Mouse (Mus musculus): ENCODE results near the gene Memo1. TPM values are rescaled to one million over a fixed set of nuclear protein-coding genes. Genes with fewer than 3 reads are reported as not detected.

Memo1 gene
- total and polyA plus RNA-seq, 3 experiments, result 63.1 to 75.3 TPM; not detected in 1

GRCm38 (mm10) chr17:74305616-74306015, 10.3 kb upstream of the Memo1 start:
- no peak for TF ChIP-seq MAFK (IDR thresholded peaks at IDR 0.05; ENCODE audit: borderline replicate concordance, low read depth, low read length)
- no peak for TF ChIP-seq E2F4 (IDR thresholded peaks at IDR 0.05; ENCODE audit: borderline replicate concordance, low read depth, low read length)
- TF ChIP-seq NRF1 (IDR thresholded peaks at IDR 0.05; ENCODE audit: insufficient read depth, low read depth, low read length, poor library complexity, severe bottlenecking), result no peak
- no peak for TF ChIP-seq SMC3 (IDR thresholded peaks at IDR 0.05; ENCODE audit: low read depth, low read length)
- no peak for TF ChIP-seq GABPA (IDR thresholded peaks at IDR 0.05; ENCODE audit: low read depth, low read length)
- TF ChIP-seq MYB (IDR thresholded peaks at IDR 0.05; ENCODE audit: low read depth, low read length), result no peak
- no peak for TF ChIP-seq MXI1 (IDR thresholded peaks at IDR 0.05; ENCODE audit: low read depth, low read length)
- no peak for TF ChIP-seq ZC3H11A (IDR thresholded peaks at IDR 0.05; ENCODE audit: low read depth, low read length)
- no peak for TF ChIP-seq ELF1 (IDR thresholded peaks at IDR 0.05; ENCODE audit: low read depth, low read length)
- TF ChIP-seq RAD21 (IDR thresholded peaks at IDR 0.05; ENCODE audit: low read depth, low read length), result no peak
- no peak for TF ChIP-seq POLR2AphosphoS5 (IDR thresholded peaks at IDR 0.05; ENCODE audit: borderline replicate concordance, low read depth, low read length)
- H3K27ac ChIP-seq (ENCODE audit: control insufficient read depth, low read depth, low read length), result no peak overlapping the region
- no peaks in the 10 kb centered on the region for H3K9me3 ChIP-seq (replicated peaks; ENCODE audit: insufficient read depth, low read length)
- no peaks in the 10 kb centered on the region for H3K27me3 ChIP-seq (ENCODE audit: control insufficient read depth in 1 of 2, insufficient read depth in 2 of 2, low read length in 2 of 2)
- no peaks in the 10 kb centered on the region for H3K4me1 ChIP-seq (ENCODE audit: control insufficient read depth in 1 of 2, insufficient read depth in 2 of 2, low read length in 2 of 2)
- peaks cover 0 to 28% of the 10 kb centered on the region in 2 experiments; a peak in 2 of 4 replicates for H3K36me3 ChIP-seq (ENCODE audit: control insufficient read depth in 1 of 2, insufficient read depth in 2 of 2, low read length in 2 of 2)
- H3K4me3 ChIP-seq (ENCODE audit: control insufficient read depth in 1 of 2, insufficient read depth in 1 of 2, low read depth in 2 of 2, low read length in 2 of 2), result no peak overlapping the region
- H3K79me2 ChIP-seq (ENCODE audit: control insufficient read depth, insufficient read depth, low read length, poor library complexity), result peaks cover 2% of the 10 kb centered on the region; the same call in 1 of the 2 replicates
- no peak overlapping the region for H3K9ac ChIP-seq (ENCODE audit: control insufficient read depth, low read depth, low read length, poor library complexity, severe bottlenecking)
- DNase-seq (ENCODE audit: low read depth, low spot score), result no peak

DNA sequence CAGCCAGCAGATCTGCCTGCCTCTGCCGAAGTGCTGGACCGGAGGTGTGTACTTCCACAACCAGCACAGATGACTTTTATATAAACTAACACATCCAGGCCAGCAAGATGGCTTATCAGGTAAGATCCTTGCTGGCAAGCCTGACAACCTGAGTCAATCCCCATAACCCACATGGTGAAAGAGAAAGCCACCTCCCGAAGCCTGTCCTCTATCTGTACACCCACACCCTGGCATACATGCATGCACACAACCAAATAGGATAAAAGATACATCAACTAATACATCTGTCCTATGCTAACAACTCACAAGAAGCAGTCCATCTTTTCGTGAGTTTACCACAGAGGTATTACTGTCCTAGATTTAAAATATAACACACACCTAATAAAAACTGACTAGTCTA, 8.7 kb upstream of the Memo1 start:
- Histone ChIP-seq H3K27me3 (ENCODE audit: control insufficient read depth in 1 of 2, insufficient read depth in 2 of 2, low read length in 2 of 2) (no peaks in the 10 kb centered on the region), H3K27ac (ENCODE audit: control insufficient read depth, low read depth, low read length) (no peak overlapping the region), H3K9me3 (replicated peaks; ENCODE audit: insufficient read depth, low read length) (no peaks in the 10 kb centered on the region), H3K4me1 (ENCODE audit: control insufficient read depth in 1 of 2, insufficient read depth in 2 of 2, low read length in 2 of 2) (no peaks in the 10 kb centered on the region), H3K79me2 (ENCODE audit: control insufficient read depth, insufficient read depth, low read length, poor library complexity) (peaks cover 2% of the 10 kb centered on the region; the same call in 1 of the 2 replicates), H3K9ac (ENCODE audit: control insufficient read depth, low read depth, low read length, poor library complexity, severe bottlenecking) (no peak overlapping the region), H3K4me3 (ENCODE audit: control insufficient read depth in 1 of 2, insufficient read depth in 1 of 2, low read depth in 2 of 2, low read length in 2 of 2) (no peak overlapping the region), H3K36me3 (ENCODE audit: control insufficient read depth in 1 of 2, insufficient read depth in 2 of 2, low read length in 2 of 2) (peaks cover 0 to 28% of the 10 kb centered on the region in 2 experiments; a peak in 2 of 4 replicates)
- no peak for DNase-seq (ENCODE audit: low read depth, low spot score)
- no peak for TF ChIP-seq GATA1 (IDR thresholded peaks at IDR 0.05; ENCODE audit: low read depth, low read length)
- no peak for TF ChIP-seq EP300 (IDR thresholded peaks at IDR 0.05; ENCODE audit: low read depth in 1 of 2, low read length in 2 of 2)
- TF ChIP-seq UBTF (IDR thresholded peaks at IDR 0.05; ENCODE audit: borderline replicate concordance, insufficient read depth, low read depth, low read length), result no peak
- no peak for TF ChIP-seq CHD1 (IDR thresholded peaks at IDR 0.05; ENCODE audit: low read depth, low read length)
- TF ChIP-seq JUND (IDR thresholded peaks at IDR 0.05; ENCODE audit: low read depth, low read length), result no peak
- no peak for TF ChIP-seq ETS1 (IDR thresholded peaks at IDR 0.05; ENCODE audit: low read depth, low read length)
- no peak for TF ChIP-seq TCF12 (IDR thresholded peaks at IDR 0.05; ENCODE audit: low read depth, low read length)
- no peak for TF ChIP-seq TBP (IDR thresholded peaks at IDR 0.05; ENCODE audit: low read depth, low read length)
- no peak for TF ChIP-seq ZMIZ1 (IDR thresholded peaks at IDR 0.05; ENCODE audit: low read depth, low read length)
- no peak for TF ChIP-seq ZNF384 (IDR thresholded peaks at IDR 0.05; ENCODE audit: low read depth, low read length)
- no peak for TF ChIP-seq MAFK (IDR thresholded peaks at IDR 0.05; ENCODE audit: borderline replicate concordance, low read depth, low read length)
- no peak for TF ChIP-seq USF2 (IDR thresholded peaks at IDR 0.05; ENCODE audit: borderline replicate concordance in 1 of 2, insufficient read depth in 1 of 2, low read depth in 1 of 2, low read length in 2 of 2)
- TF ChIP-seq HCFC1 (IDR thresholded peaks at IDR 0.05; ENCODE audit: low read depth, low read length), result no peak
- TF ChIP-seq POLR2AphosphoS5 (IDR thresholded peaks at IDR 0.05; ENCODE audit: borderline replicate concordance, low read depth, low read length), result no peak
- no peak for TF ChIP-seq ELF1 (IDR thresholded peaks at IDR 0.05; ENCODE audit: low read depth, low read length)
- TF ChIP-seq GABPA (IDR thresholded peaks at IDR 0.05; ENCODE audit: low read depth, low read length), result no peak
- no peak for TF ChIP-seq SMC3 (IDR thresholded peaks at IDR 0.05; ENCODE audit: low read depth, low read length)
